Mouse (Mus musculus): Measurements from ENCODE around the gene Preb. TPM values are rescaled to one million over a fixed set of nuclear protein-coding genes. Genes with fewer than 3 reads are reported as not detected.
A peak's percentile ranks its signal among the peaks of the same experiment; 100 is the strongest.

The Preb gene
- polyA plus RNA-seq, 1 experiment from 2014 or later: 222 TPM

GRCm38 (mm10) chr5:30992980-30993676, 33.0 kb upstream of the Preb start:
- Histone ChIP-seq H3K27ac (ENCODE audit: low read length) (no peak overlapping the region), H3K4me1 (ENCODE audit: control insufficient read depth, insufficient read depth, low read length) (no peaks in the 10 kb centered on the region), H3K36me3 (ENCODE audit: control insufficient read depth, insufficient read depth, low read length) (no peaks in the 10 kb centered on the region), H3K4me3 (ENCODE audit: low read length) (no peak overlapping the region), H3K4me2 (ENCODE audit: low read depth, low read length) (no peak overlapping the region), H3K27me3 (replicated peaks; ENCODE audit: control insufficient read depth, insufficient read depth, low read length) (no peaks in the 10 kb centered on the region), H3K9me3 (ENCODE audit: control insufficient read depth, low read length) (no peaks in the 10 kb centered on the region), H3K9ac (ENCODE audit: low read depth, low read length) (no peak overlapping the region)
- ATAC-seq: no peak
- WGBS: 71% methylated on average over 5 of the region's 5 CpGs

DNA sequence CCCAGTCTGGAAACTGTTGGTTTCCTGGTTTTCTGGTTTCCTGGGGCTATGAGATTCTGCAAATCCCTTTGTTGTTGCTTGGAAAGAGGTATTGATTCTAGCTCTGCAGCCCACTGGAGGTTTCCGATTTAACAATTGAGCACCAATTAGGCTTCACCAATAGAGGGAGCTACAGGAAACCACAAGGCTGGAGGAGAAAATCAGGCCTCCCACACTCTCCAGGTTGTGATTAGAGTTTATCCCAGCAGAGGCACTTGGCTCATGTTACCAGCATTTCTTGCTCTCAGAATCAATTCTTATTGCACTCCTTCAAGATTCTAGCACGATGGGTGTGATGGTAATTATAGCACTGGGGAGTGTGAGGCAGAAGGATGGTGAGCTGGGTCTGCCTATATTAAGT, 22.2 kb upstream of the Preb start:
- Histone ChIP-seq H3K36me3 (ENCODE audit: control insufficient read depth, insufficient read depth, low read length) (no peaks in the 10 kb centered on the region), H3K4me2 (ENCODE audit: low read depth, low read length) (no peak overlapping the region), H3K4me1 (ENCODE audit: control insufficient read depth, insufficient read depth, low read length) (no peaks in the 10 kb centered on the region), H3K9me3 (ENCODE audit: control insufficient read depth, low read length) (no peaks in the 10 kb centered on the region), H3K27ac (ENCODE audit: low read length) (no peak overlapping the region), H3K4me3 (ENCODE audit: low read length) (no peak overlapping the region), H3K27me3 (replicated peaks; ENCODE audit: control insufficient read depth, insufficient read depth, low read length) (no peaks in the 10 kb centered on the region), H3K9ac (ENCODE audit: low read depth, low read length) (no peak overlapping the region)
- ATAC-seq: no peak
- 18% methylated on average over 2 of the region's 2 CpGs for WGBS

GRCm38 (mm10) chr5:30974870-30975656, 14.9 kb upstream of the Preb start:
- Histone ChIP-seq H3K27me3 (replicated peaks; ENCODE audit: control insufficient read depth, insufficient read depth, low read length) (no peaks in the 10 kb centered on the region), H3K36me3 (ENCODE audit: control insufficient read depth, insufficient read depth, low read length) (no peaks in the 10 kb centered on the region), H3K9ac (ENCODE audit: low read depth, low read length) (no peak overlapping the region), H3K4me1 (ENCODE audit: control insufficient read depth, insufficient read depth, low read length) (peaks cover 7% of the 10 kb centered on the region; the same call in 1 of the 2 replicates), H3K4me3 (ENCODE audit: low read length) (no peak overlapping the region), H3K27ac (ENCODE audit: low read length) (no peak overlapping the region), H3K9me3 (ENCODE audit: control insufficient read depth, low read length) (no peaks in the 10 kb centered on the region), H3K4me2 (ENCODE audit: low read depth, low read length) (no peak overlapping the region)
- WGBS: 58% methylated on average over 9 of the region's 9 CpGs
- ATAC-seq: peak; percentile 53

GRCm38 (mm10) chr5:30969440-30969839, 9.3 kb upstream of the Preb start:
- Histone ChIP-seq H3K4me2 (ENCODE audit: low read depth, low read length) (peak overlapping the region; percentile 26), H3K4me1 (ENCODE audit: control insufficient read depth, insufficient read depth, low read length) (peaks cover 19% of the 10 kb centered on the region), H3K9ac (ENCODE audit: low read depth, low read length) (0 out of 2 replicates have a peak overlapping the region, but pooled peaks have one; percentile 17), H3K4me3 (ENCODE audit: low read length) (no peak overlapping the region), H3K9me3 (ENCODE audit: control insufficient read depth, low read length) (no peaks in the 10 kb centered on the region), H3K36me3 (ENCODE audit: control insufficient read depth, insufficient read depth, low read length) (no peaks in the 10 kb centered on the region), H3K27me3 (replicated peaks; ENCODE audit: control insufficient read depth, insufficient read depth, low read length) (no peaks in the 10 kb centered on the region), H3K27ac (ENCODE audit: low read length) (peak overlapping the region; percentile 79)
- WGBS: 58% methylated on average over 2 of the region's 2 CpGs
- peak; percentile 95 for ATAC-seq

- no peaks in the 10 kb centered on the region for H3K9me3 ChIP-seq (ENCODE audit: control insufficient read depth, low read length)
- ATAC-seq: no peak
- H3K9ac ChIP-seq (ENCODE audit: low read depth, low read length): no peak within 1 kb of the TSS
- 70% methylated on average over 8 of the region's 8 CpGs for WGBS
- no peaks in the 10 kb centered on the region for H3K36me3 ChIP-seq (ENCODE audit: control insufficient read depth, insufficient read depth, low read length)
- H3K27ac ChIP-seq (ENCODE audit: low read length): peak within 1 kb of the TSS; percentile 60
- H3K4me3 ChIP-seq (ENCODE audit: low read length): no peak within 1 kb of the TSS
- H3K27me3 ChIP-seq (replicated peaks; ENCODE audit: control insufficient read depth, insufficient read depth, low read length): no peaks in the 10 kb centered on the region
- 0 out of 2 replicates have a peak within 1 kb of the TSS, but pooled peaks have one; percentile 26 for H3K4me2 ChIP-seq (ENCODE audit: low read depth, low read length)
- peaks cover 19% of the 10 kb centered on the region for H3K4me1 ChIP-seq (ENCODE audit: control insufficient read depth, insufficient read depth, low read length)
These were observed 8.3 kb upstream of the Preb start, which contains the start of gene Tcf23 for GRCm38 (mm10) chr5:30968416-30968815. TSS of gene Tcf23 (plus strand) at chr5:30968662.

GRCm38 (mm10) chr5:30966189-30966588, 6.0 kb upstream of the Preb start:
- Histone ChIP-seq H3K27ac (ENCODE audit: low read length) (no peak overlapping the region), H3K36me3 (ENCODE audit: control insufficient read depth, insufficient read depth, low read length) (no peaks in the 10 kb centered on the region), H3K9ac (ENCODE audit: low read depth, low read length) (no peak overlapping the region), H3K4me2 (ENCODE audit: low read depth, low read length) (no peak overlapping the region), H3K27me3 (replicated peaks; ENCODE audit: control insufficient read depth, insufficient read depth, low read length) (no peaks in the 10 kb centered on the region), H3K9me3 (ENCODE audit: control insufficient read depth, low read length) (no peaks in the 10 kb centered on the region), H3K4me3 (ENCODE audit: low read length) (no peak overlapping the region), H3K4me1 (ENCODE audit: control insufficient read depth, insufficient read depth, low read length) (peaks cover 19% of the 10 kb centered on the region)
- WGBS: 83% methylated on average over 4 of the region's 4 CpGs
- ATAC-seq: no peak

GRCm38 (mm10) chr5:30963916-30964315, 3.8 kb upstream of the Preb start:
- no peak for ATAC-seq
- Histone ChIP-seq H3K4me3 (ENCODE audit: low read length) (no peak overlapping the region), H3K36me3 (ENCODE audit: control insufficient read depth, insufficient read depth, low read length) (no peaks in the 10 kb centered on the region), H3K9ac (ENCODE audit: low read depth, low read length) (no peak overlapping the region), H3K27ac (ENCODE audit: low read length) (no peak overlapping the region), H3K4me2 (ENCODE audit: low read depth, low read length) (no peak overlapping the region), H3K27me3 (replicated peaks; ENCODE audit: control insufficient read depth, insufficient read depth, low read length) (no peaks in the 10 kb centered on the region), H3K9me3 (ENCODE audit: control insufficient read depth, low read length) (no peaks in the 10 kb centered on the region), H3K4me1 (ENCODE audit: control insufficient read depth, insufficient read depth, low read length) (peaks cover 14% of the 10 kb centered on the region)
- 72% methylated on average over 3 of the region's 3 CpGs for WGBS

- no peak overlapping the region for H3K9ac ChIP-seq (ENCODE audit: low read depth, low read length)
- H3K4me3 ChIP-seq (ENCODE audit: low read length): no peak overlapping the region
- H3K4me1 ChIP-seq (ENCODE audit: control insufficient read depth, insufficient read depth, low read length): peaks cover 19% of the 10 kb centered on the region
These were observed 1.7 kb upstream of the Preb start for GRCm38 (mm10) chr5:30961545-30962505.

DNA sequence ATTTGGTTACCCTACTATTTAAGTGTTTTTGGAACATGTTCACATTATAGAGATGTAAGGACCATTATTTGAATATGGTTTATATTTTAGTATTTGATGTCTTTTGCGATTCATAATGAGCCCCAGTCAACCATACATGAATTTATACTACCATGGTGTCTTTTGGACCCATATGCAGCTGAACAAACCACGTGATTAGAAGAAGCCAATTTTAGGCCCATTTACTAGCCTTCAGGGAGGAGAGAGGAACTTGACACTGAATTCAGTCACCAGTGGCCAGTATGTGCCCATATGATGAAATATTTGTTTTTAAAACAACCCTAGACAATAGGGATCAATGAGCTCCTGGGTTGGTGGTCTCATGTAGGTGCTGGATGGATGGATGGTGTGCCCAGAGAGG, 653 bp upstream of the Preb start:
- Histone ChIP-seq H3K27me3 (replicated peaks; ENCODE audit: control insufficient read depth, insufficient read depth, low read length) (no peaks in the 10 kb centered on the region), H3K27ac (ENCODE audit: low read length) (no peak overlapping the region), H3K36me3 (ENCODE audit: control insufficient read depth, insufficient read depth, low read length) (peaks cover 9% of the 10 kb centered on the region; the same call in 1 of the 2 replicates), H3K4me3 (ENCODE audit: low read length) (peak overlapping the region; percentile 83), H3K4me2 (ENCODE audit: low read depth, low read length) (peak overlapping the region; percentile 63), H3K9ac (ENCODE audit: low read depth, low read length) (peak overlapping the region; percentile 96; the same call in 1 of the 2 replicates), H3K9me3 (ENCODE audit: control insufficient read depth, low read length) (no peaks in the 10 kb centered on the region), H3K4me1 (ENCODE audit: control insufficient read depth, insufficient read depth, low read length) (peaks cover 19% of the 10 kb centered on the region)
- 86% methylated on average over 2 of the region's 2 CpGs for WGBS
- ATAC-seq: no peak

More at GRCm38 (mm10) chr5:30961545-30962505, 1.7 kb upstream of the Preb start:
- ATAC-seq: no peak
- H3K27me3 ChIP-seq (replicated peaks; ENCODE audit: control insufficient read depth, insufficient read depth, low read length): no peaks in the 10 kb centered on the region
- H3K27ac ChIP-seq (ENCODE audit: low read length): no peak overlapping the region
- no peak overlapping the region for H3K4me2 ChIP-seq (ENCODE audit: low read depth, low read length)
- WGBS: 72% methylated on average over 10 of the region's 10 CpGs
- no peaks in the 10 kb centered on the region for H3K9me3 ChIP-seq (ENCODE audit: control insufficient read depth, low read length)
- H3K36me3 ChIP-seq (ENCODE audit: control insufficient read depth, insufficient read depth, low read length): 0 out of 2 replicates have a peak, but pooled peaks cover 6% of the 10 kb centered on the region
